Mouse (Mus musculus): ENCODE measurements at regions not wholly inside any gene's neighbourhood (a gene's known extent, or its start where the extent isn't known, plus 50 kb on each side); places are given as distances from the start of the nearest gene placed in this dataset.

- no peak for DNase-seq (ENCODE audit: low spot score)
These were observed 62.4 kb upstream of the 1700016C15Rik start for GRCm38 (mm10) chr1:177667041-177667791.

- no peak for DNase-seq (ENCODE audit: low spot score)
These were observed 59.0 kb upstream of the 1700016C15Rik start for GRCm38 (mm10) chr1:177670576-177670975.

GRCm38 (mm10) chr1:177676657-177677056, 53.0 kb upstream of the 1700016C15Rik start:
- no peak for DNase-seq (ENCODE audit: low spot score)

GRCm38 (mm10) chr1:177678832-177679231, 50.8 kb upstream of the 1700016C15Rik start:
- DNase-seq (ENCODE audit: low spot score) = no peak
